Mouse (Mus musculus): ENCODE data around the gene Sorl1. TPM values are rescaled to one million over a fixed set of nuclear protein-coding genes. Genes with fewer than 3 reads are reported as not detected.

The Sorl1 gene
- total RNA-seq, 2 experiments from 2014 or later: 11.1 to 15.5 TPM

DNA sequence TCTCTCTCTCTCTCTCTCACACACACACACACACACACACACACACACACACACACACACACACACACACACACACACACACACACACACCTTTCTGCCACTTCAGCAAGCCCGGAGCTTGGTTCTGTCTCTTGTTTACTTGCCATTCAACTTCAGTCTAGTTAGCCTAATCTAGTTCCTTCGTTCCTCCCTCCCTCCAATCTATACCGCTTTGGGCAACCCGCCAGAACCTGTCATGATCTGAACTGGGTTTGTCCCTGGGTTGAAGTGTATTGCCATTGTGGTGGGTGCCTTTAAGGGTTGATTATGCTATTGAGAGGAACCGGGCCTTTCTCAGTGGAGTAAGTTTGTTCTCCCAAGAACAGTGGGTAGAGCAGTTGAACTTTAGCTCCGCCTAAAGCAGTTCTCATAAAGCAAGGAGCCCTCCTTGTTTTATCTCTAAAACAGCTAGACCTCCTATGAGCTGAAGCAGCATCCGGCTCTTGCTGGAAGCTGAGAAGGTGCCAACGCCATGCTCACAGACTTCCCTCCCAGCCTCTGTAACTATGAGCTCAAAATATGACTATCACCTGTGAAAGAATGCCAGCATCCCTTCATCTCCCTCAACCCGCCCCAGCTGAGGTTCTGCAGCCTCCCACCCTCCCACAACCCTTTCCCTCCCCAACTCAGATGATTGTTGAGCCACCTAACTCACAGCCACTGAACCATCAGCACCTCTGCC lies 1.3 kb upstream of the Sorl1 start:
- DNase-seq (ENCODE audit: low spot score): no peak
- intact Hi-C loops (cut with DNase I): loop anchor here (10.0 kb wide), 2 partner anchors 109 to 121 kb away; no protein-coding TSS in a partner anchor

DNA sequence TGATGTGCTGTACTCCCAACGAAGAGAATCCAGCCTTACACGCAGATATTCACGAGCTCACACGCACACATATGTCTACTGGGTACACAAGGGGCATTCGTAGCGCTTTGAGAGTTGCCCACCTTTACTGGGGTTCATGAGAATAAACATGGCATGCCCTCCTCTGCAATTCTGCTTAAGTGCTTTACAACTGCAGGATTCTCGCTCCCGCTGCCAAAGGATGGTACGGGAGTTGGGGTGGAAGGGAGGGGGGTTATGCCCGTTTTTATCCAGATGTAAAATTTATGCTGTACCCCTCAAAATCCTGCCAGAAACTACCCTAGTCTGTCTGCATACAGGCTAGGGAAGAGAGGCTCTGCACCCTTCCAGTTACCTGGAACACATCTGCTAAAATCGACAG lies 893 bp downstream of the Sorl1 start:
- no peak for DNase-seq (ENCODE audit: low spot score)
- intact Hi-C loops (cut with DNase I): loop anchor here (10.0 kb wide), 2 partner anchors 112 to 118 kb away; no protein-coding TSS in a partner anchor

DNA sequence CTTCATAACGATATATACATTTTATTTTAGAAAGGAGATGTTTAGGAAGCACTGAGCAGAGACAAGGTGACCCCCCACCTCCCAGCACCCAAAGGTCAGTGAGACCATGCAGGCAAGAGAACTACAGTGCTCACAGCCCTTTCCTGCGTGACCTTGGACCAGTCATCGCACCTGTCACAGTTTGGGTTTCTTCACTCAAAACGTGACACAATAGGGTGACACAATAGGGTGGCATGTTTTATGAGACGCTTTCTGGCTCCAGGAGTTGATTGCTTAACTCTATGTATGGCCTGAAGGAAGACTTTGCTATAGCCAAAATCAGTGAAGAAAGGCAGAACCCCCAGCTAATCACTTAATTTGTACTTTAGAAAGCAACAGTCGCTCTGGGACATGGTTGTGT lies 1.7 kb downstream of the Sorl1 start:
- no peak for DNase-seq (ENCODE audit: low spot score)
- intact Hi-C loops (cut with DNase I): loop anchor here (10.0 kb wide), 2 partner anchors 112 to 118 kb away; no protein-coding TSS in a partner anchor

DNA sequence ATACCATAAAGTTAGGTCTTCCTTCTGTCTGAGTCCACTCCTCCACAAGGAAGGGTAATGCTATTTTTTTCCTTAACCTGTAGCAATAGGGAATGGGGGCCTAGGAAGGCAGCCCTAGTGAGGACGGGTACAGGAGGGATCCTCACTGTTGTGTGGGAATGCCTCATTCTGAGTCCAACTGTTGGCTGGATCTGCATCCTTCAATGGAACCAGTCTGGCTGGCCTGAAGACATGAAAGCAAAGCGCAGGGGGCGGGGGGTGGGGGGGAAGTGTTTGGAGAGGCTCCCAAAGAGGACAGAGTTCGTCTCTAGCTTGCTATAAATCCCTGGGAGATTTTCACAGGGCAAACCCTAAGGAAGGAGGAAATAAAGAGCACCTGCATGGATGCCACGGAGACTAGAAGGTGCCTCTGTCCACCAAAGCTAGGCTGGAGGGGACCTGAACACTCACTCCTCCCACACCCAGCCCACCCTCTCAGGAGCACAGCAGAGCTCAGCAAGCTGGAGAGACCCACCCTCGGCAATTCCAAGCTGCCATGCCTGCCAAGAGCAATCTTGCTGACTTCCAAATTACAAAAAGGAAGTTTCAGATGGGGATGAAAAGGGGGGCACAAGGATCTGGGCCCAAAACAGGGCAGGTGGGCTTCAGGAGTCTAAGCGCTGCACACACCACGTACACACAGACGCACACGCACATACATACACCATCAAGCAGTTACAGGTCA lies 2.3 kb downstream of the Sorl1 start:
- intact Hi-C loops (cut with DNase I): loop anchor here (10.0 kb wide), 2 partner anchors 113 to 117 kb away; no protein-coding TSS in a partner anchor
- DNase-seq (ENCODE audit: low spot score): no peak

DNA sequence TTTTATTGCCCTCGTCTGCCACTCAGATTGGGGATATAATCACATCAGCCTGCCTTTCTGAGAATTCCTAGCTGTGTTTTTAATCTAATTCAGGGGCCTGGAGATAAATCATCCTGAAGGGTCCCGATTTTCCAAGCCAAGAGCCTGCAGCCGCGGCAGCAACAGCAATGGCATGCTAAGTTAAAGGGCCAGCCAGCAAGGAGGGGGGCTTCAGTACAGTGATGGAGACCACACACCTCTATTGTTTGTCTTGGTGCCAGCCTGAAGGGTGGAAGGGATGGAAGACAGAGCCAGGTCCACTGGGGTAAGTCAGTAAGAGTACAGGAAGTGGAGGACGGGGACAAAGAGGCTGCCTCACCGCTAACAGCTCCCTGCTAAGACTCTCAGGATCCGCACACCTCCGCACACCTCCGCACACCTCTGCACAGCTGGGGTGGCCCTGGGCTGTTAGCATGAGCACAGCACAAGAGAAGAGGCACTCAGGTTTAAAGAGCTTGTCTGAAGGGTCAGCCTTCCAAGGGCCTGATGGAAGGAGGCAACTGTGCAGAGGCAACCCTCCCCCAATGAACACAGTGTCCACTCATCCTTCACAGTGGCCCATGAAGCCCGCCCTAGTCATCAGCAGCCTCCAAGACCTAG lies 7.6 kb downstream of the Sorl1 start:
- intact Hi-C loops (cut with DNase I): no loop called here
- DNase-seq (ENCODE audit: low spot score): no peak

DNA sequence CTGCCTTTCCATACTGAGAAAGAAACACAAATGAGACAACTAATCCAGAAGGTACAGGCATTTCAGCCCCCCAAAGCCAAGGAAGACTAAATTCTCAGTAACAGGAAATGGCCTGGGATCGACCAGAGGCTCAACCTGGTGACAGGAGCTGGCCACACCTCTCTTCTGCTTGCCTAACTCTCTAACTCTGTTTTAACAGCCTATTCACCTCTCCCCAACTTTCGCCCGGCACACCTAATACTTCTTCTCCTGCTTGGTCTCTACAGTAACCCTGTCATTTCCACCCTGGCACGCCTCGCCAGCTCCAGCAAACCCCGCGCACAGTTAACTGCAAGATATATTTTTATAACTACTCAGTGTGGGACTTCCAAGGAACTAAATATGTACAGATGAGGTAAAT lies 9.0 kb downstream of the Sorl1 start:
- no peak for DNase-seq (ENCODE audit: low spot score)
- intact Hi-C loops (cut with DNase I): no loop called here

DNA sequence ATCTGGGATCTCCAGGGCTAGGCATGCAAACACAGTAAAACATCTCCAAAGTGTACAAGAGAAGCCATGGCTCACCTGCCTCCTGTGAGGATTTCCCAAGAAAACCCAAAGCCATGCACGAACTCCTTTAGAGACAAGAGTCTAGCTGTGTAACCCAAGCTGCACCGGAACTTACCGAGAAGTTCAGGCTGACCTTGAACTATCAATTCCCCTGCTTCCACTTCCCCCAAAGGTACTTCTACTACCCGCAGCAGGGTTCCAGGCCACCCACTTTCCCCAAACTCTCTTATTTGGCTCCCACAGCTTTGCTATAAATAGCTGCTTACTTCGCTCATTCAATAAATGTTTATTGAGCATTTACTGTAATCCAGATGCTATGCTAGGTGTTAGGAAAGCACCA lies 10.8 kb downstream of the Sorl1 start:
- DNase-seq (ENCODE audit: low spot score): no peak
- intact Hi-C loops (cut with DNase I): no loop called here

DNA sequence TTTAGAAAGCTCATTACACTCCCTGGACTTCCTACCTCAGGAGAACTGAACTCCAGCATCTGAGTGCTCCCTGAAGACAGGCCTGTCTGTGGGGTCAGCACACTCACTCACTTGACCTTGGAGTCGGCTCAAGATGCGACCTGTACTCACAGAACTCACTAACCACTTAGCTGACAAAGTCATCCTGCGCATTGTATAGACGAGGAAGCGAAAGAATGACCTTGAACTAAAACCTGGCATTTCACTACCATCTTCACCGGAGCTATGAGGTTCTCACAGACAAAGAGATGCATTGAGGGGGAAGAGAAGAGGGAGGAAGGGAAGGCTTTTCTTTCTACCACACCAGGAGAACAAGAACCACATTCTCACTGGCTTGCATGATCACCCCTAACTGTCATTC lies 11.4 kb downstream of the Sorl1 start:
- DNase-seq (ENCODE audit: low spot score): no peak
- intact Hi-C loops (cut with DNase I): no loop called here

DNA sequence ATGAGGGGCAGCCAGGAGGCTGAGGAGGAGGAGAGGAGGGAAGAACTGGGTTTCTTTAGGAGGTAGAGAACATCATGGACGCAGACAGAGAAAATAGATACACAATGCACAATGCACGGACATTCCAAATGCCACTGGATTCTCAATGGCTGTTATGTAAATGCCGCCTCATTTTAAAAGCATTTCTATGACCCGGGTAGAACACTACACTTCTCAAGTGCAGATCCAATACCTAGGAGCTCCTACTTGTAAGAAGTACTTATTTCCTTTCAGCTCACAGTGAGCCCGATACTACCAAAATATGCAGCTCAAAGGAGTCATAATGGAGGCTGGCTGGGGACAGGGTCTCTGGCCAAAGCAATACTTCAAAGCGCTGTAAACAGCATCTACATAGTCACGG lies 12.8 kb downstream of the Sorl1 start:
- intact Hi-C loops (cut with DNase I): no loop called here

DNA sequence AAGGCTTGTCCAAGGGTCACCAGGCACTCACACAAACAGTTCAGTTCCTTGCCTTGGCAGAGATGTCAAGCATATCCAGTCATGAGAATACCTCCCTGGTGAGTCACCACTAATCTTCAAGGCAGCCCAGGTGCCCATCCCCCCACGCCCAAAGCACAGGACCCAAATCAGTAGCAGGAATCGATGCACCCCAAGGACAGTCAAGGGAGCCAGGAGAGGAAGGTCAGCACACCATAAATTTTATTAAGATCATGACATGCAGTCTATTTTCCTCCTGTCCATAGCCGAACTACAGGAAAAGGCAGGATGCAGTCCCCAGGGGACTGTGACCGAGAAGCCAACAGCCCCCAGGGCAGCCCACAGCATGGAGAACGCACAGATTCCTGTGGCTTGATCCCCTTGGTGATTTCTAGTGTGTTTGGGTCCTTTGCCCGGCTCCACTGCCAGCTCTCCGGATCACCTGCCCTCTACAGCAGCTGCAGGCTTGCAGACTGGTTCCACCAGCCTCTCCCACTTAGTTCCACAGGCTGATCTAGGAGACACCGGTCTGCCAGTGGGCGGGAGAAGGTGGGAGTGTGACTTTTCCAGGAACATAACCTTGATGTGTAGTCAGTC lies 14.2 kb downstream of the Sorl1 start:
- no peak for DNase-seq (ENCODE audit: low spot score)
- intact Hi-C loops (cut with DNase I): no loop called here

More for the DNA sequence above, 12.8 kb downstream of the Sorl1 start:
- no peak for DNase-seq (ENCODE audit: low spot score)

DNA sequence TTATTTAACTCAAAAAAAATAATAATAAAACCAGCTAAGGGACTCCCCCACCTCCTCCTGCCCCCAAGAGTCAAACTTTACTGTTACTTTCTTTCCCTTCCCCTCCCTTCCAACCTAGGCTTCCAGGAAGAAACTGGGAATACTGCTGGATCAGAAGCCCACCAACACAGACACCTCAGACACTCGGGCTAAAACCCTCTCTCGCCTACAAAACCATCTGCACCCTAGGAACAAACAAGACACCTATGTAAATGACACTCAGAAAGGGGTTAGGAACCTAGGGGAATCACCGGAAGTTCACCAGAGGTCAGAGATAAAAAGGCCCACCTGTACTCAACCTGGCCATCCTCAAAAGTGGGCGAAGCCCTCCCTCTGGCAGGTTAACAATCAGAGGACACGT lies 15.0 kb downstream of the Sorl1 start:
- DNase-seq (ENCODE audit: low spot score): no peak
- intact Hi-C loops (cut with DNase I): no loop called here

DNA sequence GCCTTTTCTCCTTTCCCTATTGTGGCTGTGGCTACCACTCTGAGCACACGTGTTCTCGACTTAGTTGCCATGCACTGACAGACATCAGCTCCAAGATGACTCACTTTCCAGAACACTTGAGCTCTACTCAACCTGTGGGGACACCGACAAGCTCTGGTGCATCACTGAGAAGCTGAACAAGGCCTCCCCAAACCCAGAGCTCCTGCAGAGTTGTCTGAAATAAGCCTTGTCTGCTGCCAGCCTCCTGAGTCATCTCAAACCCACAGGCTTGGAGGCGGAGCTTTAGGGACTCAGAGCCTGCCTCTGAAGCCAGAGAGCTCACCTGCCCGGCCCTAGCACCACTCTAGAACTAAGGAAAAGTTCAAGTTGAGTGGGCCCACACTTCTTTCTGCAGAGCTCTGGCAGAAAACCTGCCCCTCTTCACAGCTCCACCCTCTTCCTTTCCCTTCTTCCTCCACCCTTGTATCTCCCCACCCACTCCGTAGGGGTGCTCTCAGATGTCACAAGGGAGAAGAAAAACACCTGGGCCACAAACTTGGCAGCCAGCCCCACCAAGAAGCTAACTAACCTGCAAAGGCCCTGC lies 15.6 kb downstream of the Sorl1 start:
- DNase-seq (ENCODE audit: low spot score): no peak
- intact Hi-C loops (cut with DNase I): no loop called here

DNA sequence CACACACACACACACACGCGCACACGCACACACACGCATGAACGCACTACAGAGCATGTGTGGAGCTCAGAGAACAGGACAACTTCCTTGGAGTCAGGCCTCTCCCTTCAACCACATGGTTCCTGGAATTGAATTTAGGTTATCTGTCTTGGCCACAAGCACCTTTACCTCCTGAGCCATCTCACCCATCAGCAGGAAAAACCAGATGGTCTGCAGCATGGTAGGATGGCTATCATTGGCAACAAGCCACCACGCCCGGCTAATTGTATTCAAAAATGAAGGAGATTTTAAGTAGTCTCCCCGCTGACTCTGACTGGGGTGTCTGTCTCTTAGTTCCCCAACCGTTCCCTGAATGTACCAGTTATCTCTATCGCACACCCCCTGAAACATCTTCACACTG lies 17.0 kb downstream of the Sorl1 start:
- intact Hi-C loops (cut with DNase I): no loop called here
- DNase-seq (ENCODE audit: low spot score): no peak

DNA sequence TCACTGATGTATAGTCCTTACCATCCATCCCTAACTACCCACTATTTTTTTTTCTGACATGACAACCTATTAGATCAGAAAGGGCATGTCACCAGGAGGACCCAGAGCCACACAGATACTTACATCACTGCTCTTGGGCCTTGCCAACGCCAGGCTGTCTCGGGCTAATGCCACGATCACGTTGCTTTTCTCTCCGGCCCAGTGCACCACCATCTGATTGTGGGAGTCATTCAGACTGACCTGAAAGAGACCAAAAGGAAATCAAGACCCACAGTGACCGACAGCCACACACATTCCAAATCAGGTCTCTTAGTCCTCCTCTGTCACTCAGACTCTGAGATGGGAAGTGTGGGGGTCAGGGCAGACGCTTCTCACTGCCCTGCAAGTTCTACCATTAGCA lies 17.8 kb downstream of the Sorl1 start:
- intact Hi-C loops (cut with DNase I): no loop called here
- DNase-seq (ENCODE audit: low spot score): no peak

DNA sequence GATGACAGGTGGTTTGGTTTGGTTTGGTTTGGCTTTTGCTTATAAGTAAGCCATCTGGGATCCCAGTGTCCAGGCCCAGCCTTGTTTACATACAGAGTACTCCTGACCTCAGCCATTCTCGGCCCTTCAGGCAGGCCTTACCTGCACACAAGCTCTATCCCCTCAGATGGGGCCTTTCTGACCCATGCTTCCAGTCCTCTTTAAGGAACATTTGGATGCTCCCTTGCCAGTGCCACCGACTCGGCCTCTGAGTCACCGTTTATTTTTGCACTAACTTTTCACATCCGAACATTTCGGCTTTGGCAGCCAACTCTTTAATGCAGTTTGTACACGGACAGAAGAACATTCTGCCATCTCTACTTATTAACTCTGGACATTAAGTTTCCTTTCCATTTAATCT lies 20.6 kb downstream of the Sorl1 start:
- intact Hi-C loops (cut with DNase I): no loop called here
- DNase-seq (ENCODE audit: low spot score): no peak

DNA sequence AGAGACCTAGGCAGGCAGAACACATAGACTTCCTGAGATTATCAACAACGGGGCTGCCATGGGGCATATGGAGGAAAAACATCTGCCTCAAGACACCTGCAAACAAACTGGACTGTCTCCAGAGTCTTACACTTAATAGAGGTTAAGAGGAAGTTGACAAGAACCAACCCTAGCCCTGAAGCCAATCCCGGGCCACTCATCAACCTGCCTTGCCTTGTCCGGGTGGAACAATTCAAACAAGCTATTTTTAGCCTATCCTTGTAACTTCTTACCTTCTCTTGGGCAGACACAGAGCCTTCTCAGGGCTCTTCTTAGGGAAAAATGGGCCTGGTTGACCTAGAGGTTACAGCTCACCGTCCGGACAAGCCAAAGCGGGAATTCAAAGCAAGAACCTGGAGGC lies 22.1 kb downstream of the Sorl1 start:
- no peak for DNase-seq (ENCODE audit: low spot score)
- intact Hi-C loops (cut with DNase I): no loop called here

DNA sequence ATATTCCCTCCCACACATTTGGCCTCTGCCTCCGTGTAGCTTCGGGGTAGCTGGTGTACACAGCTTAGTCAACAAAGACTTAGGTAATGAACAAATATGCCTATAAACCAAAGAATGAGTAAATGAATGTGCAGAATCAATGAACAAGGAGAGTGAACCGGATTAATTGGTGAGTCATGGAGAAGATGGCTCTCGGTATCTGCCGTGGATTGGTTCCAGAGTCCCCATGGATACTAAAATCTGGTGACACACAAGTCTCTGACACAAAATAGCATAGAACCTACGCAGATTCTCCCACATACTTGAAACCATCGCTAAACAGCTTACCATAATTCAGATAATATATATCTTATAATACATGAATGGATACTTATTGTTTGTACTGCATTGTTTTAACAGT lies 22.8 kb downstream of the Sorl1 start:
- intact Hi-C loops (cut with DNase I): no loop called here
- no peak for DNase-seq (ENCODE audit: low spot score)

DNA sequence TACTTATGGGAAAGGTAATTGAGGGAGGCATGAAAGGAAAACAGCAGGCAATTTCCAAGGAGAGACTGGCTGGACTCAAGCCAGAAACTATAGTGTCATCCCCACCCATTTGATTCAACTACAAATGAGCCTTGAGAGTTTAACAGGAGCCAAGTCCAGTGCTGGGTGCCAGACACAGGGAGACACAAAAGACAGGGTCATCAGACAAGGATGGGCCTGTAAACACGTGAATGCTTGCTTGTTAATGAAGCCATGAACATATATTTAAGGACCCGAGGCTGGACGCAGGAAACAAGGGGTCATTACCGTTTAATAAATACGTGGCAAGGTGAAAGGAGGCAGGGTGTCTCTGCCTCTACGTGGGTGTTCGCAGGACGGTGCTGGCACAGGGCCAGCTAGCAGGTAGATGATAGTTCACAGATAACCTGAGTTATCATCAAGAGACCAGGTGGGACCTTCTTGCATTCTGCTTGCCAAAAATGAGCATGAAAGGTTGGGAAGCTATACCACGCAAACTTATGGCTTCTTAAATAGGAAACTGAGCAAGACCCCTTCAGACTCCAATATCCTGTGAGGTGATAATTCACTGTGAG lies 23.4 kb downstream of the Sorl1 start:
- no peak for DNase-seq (ENCODE audit: low spot score)
- intact Hi-C loops (cut with DNase I): no loop called here

DNA sequence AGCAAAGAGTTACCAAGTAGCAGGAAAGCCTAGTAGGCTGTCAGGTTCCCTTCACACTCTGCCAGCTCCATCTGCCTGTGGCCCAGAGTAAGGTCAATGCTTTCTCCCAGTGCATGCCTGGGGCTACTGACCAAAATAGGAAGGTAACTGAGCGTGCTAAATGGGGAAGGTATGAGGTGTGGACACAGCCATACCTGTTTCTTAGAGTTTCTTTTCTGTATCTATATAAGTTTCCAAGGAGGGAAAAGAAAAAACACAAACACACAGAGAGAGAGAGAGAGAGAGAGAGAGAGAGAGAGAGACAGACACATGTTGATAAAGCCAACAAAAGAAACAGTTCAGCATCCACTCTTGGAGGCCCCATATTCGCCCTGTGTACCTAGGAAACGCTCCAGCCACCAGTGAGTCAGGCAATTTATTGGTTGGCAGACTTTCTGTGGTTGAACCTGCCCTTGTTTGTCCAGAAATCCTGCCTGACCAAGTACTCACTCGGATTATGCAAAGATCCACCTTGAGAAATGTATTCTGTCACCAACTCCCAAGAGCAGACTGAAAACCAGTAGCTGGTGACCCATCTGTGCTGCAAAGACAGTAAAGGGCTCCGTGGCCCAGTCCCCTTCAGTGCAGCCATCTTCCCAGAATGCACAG lies 25.5 kb downstream of the Sorl1 start:
- intact Hi-C loops (cut with DNase I): no loop called here
- no peak for DNase-seq (ENCODE audit: low spot score)
